Mouse (Mus musculus) B cell, adult 67 days (primary cell): ENCODE measurements around the gene Gm20888. TPM values are rescaled to one million over a fixed set of nuclear protein-coding genes. Genes with fewer than 3 reads are reported as not detected.

Source experiments
- total RNA-seq, 2 experiments: library from RNA; stranded (reverse); gene quantifications; 4 replicates each; pipeline ENCODE4 v1.2.4; 2023

Gene Gm20888
- not detected for total RNA-seq

DNA sequence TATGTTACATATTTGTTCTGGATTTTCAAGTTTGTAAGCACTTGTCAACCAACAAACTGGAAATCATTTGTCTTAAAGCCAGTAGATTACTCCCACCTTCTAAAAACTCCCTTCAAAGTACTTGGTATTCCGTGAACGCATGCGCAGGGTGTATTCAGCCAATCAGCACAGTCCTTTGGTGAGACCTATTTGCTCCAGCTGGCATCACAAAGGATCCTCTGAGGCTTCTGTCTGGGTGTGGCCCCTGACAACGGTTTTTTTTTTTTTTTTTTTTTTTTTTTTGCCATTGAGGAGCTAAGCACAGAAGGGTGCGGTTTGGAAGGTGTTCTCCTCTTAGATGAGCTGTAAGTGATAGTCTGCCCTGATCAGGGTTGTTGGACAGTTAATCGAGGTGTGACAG, at the start of gene Gm20888:
Gene Gm20888 (plus strand): TSS at position 301 of the 400 bp plus-strand sequence.

Other genes starting within 250 kb of the Gm20888 start
- not detected for gene Gm21118, start 168.2 kb upstream of the Gm20888 start, total RNA-seq
- gene Gm29423, start 138.6 kb upstream of the Gm20888 start, total RNA-seq: not detected
- gene Gm29644, start 138.5 kb upstream of the Gm20888 start, total RNA-seq: not detected